In genomic region chr1:85933631-85934465, GRCm38 (mm10) we compare ENCODE assay signal across 8 mouse cellular contexts. TPM values are rescaled to one million over a fixed set of nuclear protein-coding genes. Genes with fewer than 3 reads are reported as not detected.
A peak's percentile ranks its signal among the peaks of the same experiment; 100 is the strongest.
DNase-seq lines count a peak whose midpoint lies in the region; ATAC-seq and TF ChIP-seq lines count a peak whose summit lies in the region.

No protein-coding gene starts in this region.

- peak overlapping the region; percentile 42 for H3K4me2 ChIP-seq in heart, embryonic 16.5 days (ENCODE audit: low read depth, low read length)
- peak overlapping the region; percentile 32 for H3K4me2 ChIP-seq in embryonic facial prominence, embryonic 12.5 days (replicated peaks)
- peak overlapping the region; percentile 30 for H3K4me2 ChIP-seq in intestine, postnatal 0 days (replicated peaks; ENCODE audit: low read depth)

- WGBS in heart, embryonic 16.5 days = 15% methylated on average over 11 of the region's 11 CpGs
- 16% methylated on average over 11 of the region's 11 CpGs for WGBS in embryonic facial prominence, embryonic 12.5 days
- 12% methylated on average over 11 of the region's 11 CpGs for WGBS in intestine, postnatal 0 days

- H3K9ac ChIP-seq in heart, embryonic 16.5 days (ENCODE audit: low read length) = no peak overlapping the region
- H3K9ac ChIP-seq in embryonic facial prominence, embryonic 12.5 days = no peak overlapping the region
- H3K9ac ChIP-seq in intestine, postnatal 0 days (ENCODE audit: low read depth, low read length) = no peak overlapping the region

- peaks cover 2% of the 10 kb centered on the region; the same call in 1 of the 2 replicates for H3K9me3 ChIP-seq in heart, embryonic 16.5 days (replicated peaks; ENCODE audit: control insufficient read depth, low read length)
- no peaks in the 10 kb centered on the region for H3K9me3 ChIP-seq in embryonic facial prominence, embryonic 12.5 days
- H3K9me3 ChIP-seq in intestine, postnatal 0 days (ENCODE audit: control insufficient read depth) = no peaks in the 10 kb centered on the region

- no peak overlapping the region for H3K4me3 ChIP-seq in heart, embryonic 16.5 days (ENCODE audit: low read length)
- no peak overlapping the region for H3K4me3 ChIP-seq in embryonic facial prominence, embryonic 12.5 days
- no peak overlapping the region for H3K4me3 ChIP-seq in intestine, postnatal 0 days (ENCODE audit: low read depth, low read length)

- H3K27me3 ChIP-seq in heart, embryonic 16.5 days (ENCODE audit: control insufficient read depth, insufficient read depth, low read length) = peaks cover 3% of the 10 kb centered on the region; the same call in 1 of the 2 replicates
- H3K27me3 ChIP-seq in embryonic facial prominence, embryonic 12.5 days = no peaks in the 10 kb centered on the region
- H3K27me3 ChIP-seq in intestine, postnatal 0 days (replicated peaks; ENCODE audit: control insufficient read depth, insufficient read depth, low read length) = no peaks in the 10 kb centered on the region

- peak; percentile 47; the same call in 1 of the 2 replicates for ATAC-seq in heart, embryonic 16.5 days (replicated peaks; ENCODE audit: extremely low read depth, insufficient read depth, low FRiP score)
- 0 out of 2 replicates have a peak, but pooled peaks have one; percentile 44 for ATAC-seq in embryonic facial prominence, embryonic 12.5 days (ENCODE audit: insufficient number of reproducible peaks, insufficient read depth, low FRiP score, low TSS enrichment)
- no peak for ATAC-seq in intestine, postnatal 0 days

- intact Hi-C loops in heart, postnatal 14 days (cut with DNase I) = loop anchor here (2.0 kb wide), 2 partner anchors 39 to 81 kb away; partner anchors contain the start of gene Itm2c

- H3K4me1 ChIP-seq in heart, embryonic 16.5 days (ENCODE audit: control insufficient read depth, insufficient read depth, low read length) = peaks cover 14% of the 10 kb centered on the region
- peaks cover 11% of the 10 kb centered on the region for H3K4me1 ChIP-seq in embryonic facial prominence, embryonic 12.5 days
- 0 out of 2 replicates have a peak, but pooled peaks cover 4% of the 10 kb centered on the region for H3K4me1 ChIP-seq in intestine, postnatal 0 days (replicated peaks; ENCODE audit: control insufficient read depth, insufficient read depth, low read length)

- TF ChIP-seq CTCF in intestine, postnatal 0 days (IDR thresholded peaks at IDR 0.05; ENCODE audit: low read depth) = no peak

- peak overlapping the region; percentile 4; the same call in 1 of the 2 replicates for H3K27ac ChIP-seq in heart, embryonic 16.5 days (ENCODE audit: low read length)
- 0 out of 2 replicates have a peak overlapping the region, but pooled peaks have one; percentile 41 for H3K27ac ChIP-seq in embryonic facial prominence, embryonic 12.5 days
- H3K27ac ChIP-seq in intestine, postnatal 0 days (ENCODE audit: low read depth, low read length) = no peak overlapping the region

- no peak for DNase-seq in heart, postnatal 14 days
- peak; percentile 61 for DNase-seq in neural tube, embryonic 10.5 days (ENCODE audit: extremely low spot score, low spot score)
- DNase-seq in left cerebral cortex, adult 9 months (ENCODE audit: low spot score in 2 of 2) = no peak
- DNase-seq in frontal cortex, adult 2 months (ENCODE audit: extremely low spot score in 1 of 2, low spot score in 1 of 2) = no peak
- no peak for DNase-seq in thymus, adult 18-20 months

- no peaks in the 10 kb centered on the region for H3K36me3 ChIP-seq in heart, embryonic 16.5 days (ENCODE audit: control insufficient read depth, insufficient read depth)
- H3K36me3 ChIP-seq in embryonic facial prominence, embryonic 12.5 days = no peaks in the 10 kb centered on the region
- no peaks in the 10 kb centered on the region for H3K36me3 ChIP-seq in intestine, postnatal 0 days (ENCODE audit: control insufficient read depth, insufficient read depth)

RNA-seq across cellular contexts. Expression of gene 4933407L21Rik, which starts 5.6 kb away (rescaled TPM):
- polyA plus RNA-seq in heart, embryonic 16.5 days (2015; fragmentation: Nextera tagmentation; extraction: Ambion mirVana) = 0.09 and 0.21 TPM in 2 replicates
- not detected for total RNA-seq in heart, postnatal 14 days (2021)
- polyA plus RNA-seq in embryonic facial prominence, embryonic 12.5 days (2016; fragmentation: Nextera tagmentation; extraction: Ambion mirVana) = 0.22 and 0.29 TPM in 2 replicates
- polyA plus RNA-seq in intestine, postnatal 0 days (2015; fragmentation: Nextera tagmentation; extraction: Ambion mirVana) = 0.13 and 0.22 TPM in 2 replicates
- 9.0 and 11.3 TPM in 2 replicates for polyA plus RNA-seq in frontal cortex, adult 2 months (2012; rRNA removed)

RNA-seq across cellular contexts. Expression of gene Gpr55, which starts 27.0 kb away (rescaled TPM):
- 0.09 and 0.18 TPM in 2 replicates for polyA plus RNA-seq in heart, embryonic 16.5 days (2015; fragmentation: Nextera tagmentation; extraction: Ambion mirVana)
- total RNA-seq in heart, postnatal 14 days (2021) = not detected
- 0.08 TPM in 2 replicates for polyA plus RNA-seq in embryonic facial prominence, embryonic 12.5 days (2016; fragmentation: Nextera tagmentation; extraction: Ambion mirVana)
- 0.30 and 0.42 TPM in 2 replicates for polyA plus RNA-seq in intestine, postnatal 0 days (2015; fragmentation: Nextera tagmentation; extraction: Ambion mirVana)
- polyA plus RNA-seq in frontal cortex, adult 2 months (2012; rRNA removed) = 0.08 and 0.10 TPM in 2 replicates

RNA-seq across cellular contexts. Expression of gene Itm2c, which starts 39.8 kb away (rescaled TPM):
- 188 TPM in 2 replicates for polyA plus RNA-seq in heart, embryonic 16.5 days (2015; fragmentation: Nextera tagmentation; extraction: Ambion mirVana)
- 10 to 100 TPM; 87.2 to 93.8 TPM for total RNA-seq in heart, postnatal 14 days (2021)
- 252 and 258 TPM in 2 replicates for polyA plus RNA-seq in embryonic facial prominence, embryonic 12.5 days (2016; fragmentation: Nextera tagmentation; extraction: Ambion mirVana)
- 112 and 113 TPM in 2 replicates for polyA plus RNA-seq in intestine, postnatal 0 days (2015; fragmentation: Nextera tagmentation; extraction: Ambion mirVana)
- polyA plus RNA-seq in frontal cortex, adult 2 months (2012; rRNA removed) = 765 and 862 TPM in 2 replicates
